Mouse (Mus musculus) forebrain, embryonic 14.5 days (tissue): Measurements from ENCODE around the gene Bahd1. TPM values are rescaled to one million over a fixed set of nuclear protein-coding genes. Genes with fewer than 3 reads are reported as not detected.

Experiments used
- ATAC-seq: fragments of 200-750 bp; cut with Nextera tagmentation; 2 replicates; pipeline ENCODE4 v1.8.0; 2017; ENCODE audit warnings: mild to moderate bottlenecking, moderate library complexity
- DNase-seq: peaks from one replicate; pipeline ENCODE4 v3.0.0-alpha.2; 2015; ENCODE audit warnings: low spot score
- H3K27ac ChIP-seq: fragments of 300-500 bp; sonication (generic); 2 replicates; pipeline ENCODE4 v1.5.1; 2014; ENCODE audit warnings: low read depth, mild to moderate bottlenecking, control low read depth, low read length, moderate library complexity
- H3K27me3 ChIP-seq: fragments of 300-500 bp; sonication (generic); replicated peaks from 2 replicates; pipeline ENCODE4 v1.6.1; 2014; ENCODE audit warnings: low read length, control low read depth, mixed read lengths; ENCODE audit not compliant: control insufficient read depth, insufficient read depth
- H3K36me3 ChIP-seq: fragments of 300-500 bp; sonication (generic); 2 replicates; pipeline ENCODE4 v1.6.1; 2014; ENCODE audit warnings: low read length, control low read depth; ENCODE audit not compliant: control insufficient read depth, insufficient read depth
- H3K4me1 ChIP-seq: fragments of 300-500 bp; sonication (generic); 2 replicates; pipeline ENCODE4 v1.6.1; 2014; ENCODE audit warnings: antibody characterized with exemption, low read length, control low read depth; ENCODE audit not compliant: control insufficient read depth, insufficient read depth
- H3K4me2 ChIP-seq: fragments of 300-500 bp; sonication (generic); 2 replicates; pipeline ENCODE4 v1.6.1; 2014; ENCODE audit warnings: mild to moderate bottlenecking, control low read depth, low read length
- H3K4me3 ChIP-seq: fragments of 300-500 bp; sonication (generic); 2 replicates; pipeline ENCODE4 v1.5.1; 2014; ENCODE audit warnings: low read depth, low read length, control low read depth
- H3K9ac ChIP-seq: fragments of 300-500 bp; sonication (generic); 2 replicates; pipeline ENCODE4 v1.6.1; 2014; ENCODE audit warnings: mild to moderate bottlenecking, low read length, control low read depth, moderate library complexity
- H3K9me3 ChIP-seq: fragments of 300-500 bp; sonication (generic); replicated peaks from 2 replicates; pipeline ENCODE4 v1.6.1; 2016; ENCODE audit warnings: low read length, control low read depth, mixed read lengths; ENCODE audit not compliant: control insufficient read depth
- WGBS: fragments of 180-500 bp; shearing (Covaris S2); extraction: QIAGEN DNeasy Blood & Tissue Kit; methylation state at CpG from one replicate; pipeline ENCODE4 v1.1.7; 2014; 5-methylcytosine and 5-hydroxymethylcytosine counted together
- polyA plus RNA-seq: library from polyadenylated mRNA; unstranded; fragments of >200 nt; fragmentation: Nextera tagmentation; extraction: Ambion mirVana; gene quantifications from 2 replicates; pipeline ENCODE4 v1.2.1, GENCODE M21; 2014

Bahd1 gene
- polyA plus RNA-seq, 1 experiment from 2014 or later: 2.0 TPM

- peaks cover 13% of the 10 kb centered on the region for H3K36me3 ChIP-seq
- peak; percentile 33 for DNase-seq
- peaks cover 23% of the 10 kb centered on the region for H3K4me1 ChIP-seq
- H3K9me3 ChIP-seq: no peaks in the 10 kb centered on the region
- peak; percentile 30; the same call in 1 of the 2 replicates for ATAC-seq
- H3K27ac ChIP-seq: 0 out of 2 replicates have a peak overlapping the region, but pooled peaks have one; percentile 7
- H3K4me2 ChIP-seq: peak overlapping the region; percentile 8; the same call in 1 of the 2 replicates
- no peak overlapping the region for H3K4me3 ChIP-seq
- 55% methylated on average over 11 of the region's 11 CpGs for WGBS
- H3K27me3 ChIP-seq: no peaks in the 10 kb centered on the region
- no peak overlapping the region for H3K9ac ChIP-seq
Observed at GRCm38 (mm10) chr2:118913551-118914276, 13.5 kb downstream of the Bahd1 start.

GRCm38 (mm10) chr2:118914685-118915084 is 14.5 kb downstream of the Bahd1 start:
- peak; percentile 51 for ATAC-seq
- Histone ChIP-seq H3K27ac (peak overlapping the region; percentile 44; the same call in 1 of the 2 replicates), H3K4me3 (no peak overlapping the region), H3K4me1 (peaks cover 23% of the 10 kb centered on the region), H3K9me3 (no peaks in the 10 kb centered on the region), H3K36me3 (peaks cover 19% of the 10 kb centered on the region), H3K9ac (no peak overlapping the region), H3K4me2 (no peak overlapping the region), H3K27me3 (no peaks in the 10 kb centered on the region)
- WGBS: 11% methylated on average over 8 of the region's 8 CpGs
- peak; percentile 69 for DNase-seq

GRCm38 (mm10) chr2:118916436-118916835 is 16.3 kb downstream of the Bahd1 start:
- WGBS: 88% methylated on average over 17 of the region's 17 CpGs
- ATAC-seq (no peak), DNase-seq (no peak)
- no peak overlapping the region for H3K9ac ChIP-seq
- H3K4me3 ChIP-seq: no peak overlapping the region
- no peaks in the 10 kb centered on the region for H3K27me3 ChIP-seq
- peaks cover 34% of the 10 kb centered on the region for H3K36me3 ChIP-seq
- peaks cover 23% of the 10 kb centered on the region for H3K4me1 ChIP-seq
- no peak overlapping the region for H3K27ac ChIP-seq
- H3K9me3 ChIP-seq: no peaks in the 10 kb centered on the region
- H3K4me2 ChIP-seq: no peak overlapping the region

GRCm38 (mm10) chr2:118918543-118918942 is 18.4 kb downstream of the Bahd1 start:
- peaks cover 16% of the 10 kb centered on the region for H3K4me1 ChIP-seq
- no peaks in the 10 kb centered on the region for H3K9me3 ChIP-seq
- no peak overlapping the region for H3K4me3 ChIP-seq
- no peaks in the 10 kb centered on the region for H3K27me3 ChIP-seq
- DNase-seq (no peak), ATAC-seq (no peak)
- WGBS: 48% methylated on average over 1 of the region's 1 CpGs
- H3K27ac ChIP-seq: no peak overlapping the region
- H3K36me3 ChIP-seq: peaks cover 54% of the 10 kb centered on the region
- no peak overlapping the region for H3K9ac ChIP-seq
- H3K4me2 ChIP-seq: no peak overlapping the region

GRCm38 (mm10) chr2:118920428-118920827 is 20.3 kb downstream of the Bahd1 start:
- H3K4me2 ChIP-seq: no peak overlapping the region
- 89% methylated on average over 3 of the region's 3 CpGs for WGBS
- H3K4me1 ChIP-seq: no peaks in the 10 kb centered on the region
- H3K36me3 ChIP-seq: peaks cover 54% of the 10 kb centered on the region
- no peak overlapping the region for H3K9ac ChIP-seq
- DNase-seq (no peak), ATAC-seq (no peak)
- H3K9me3 ChIP-seq: no peaks in the 10 kb centered on the region
- H3K4me3 ChIP-seq: no peak overlapping the region
- H3K27me3 ChIP-seq: no peaks in the 10 kb centered on the region
- no peak overlapping the region for H3K27ac ChIP-seq

GRCm38 (mm10) chr2:118925952-118926351 is 25.8 kb downstream of the Bahd1 start:
- Histone ChIP-seq H3K36me3 (peaks cover 23% of the 10 kb centered on the region), H3K9ac (peak overlapping the region; percentile 79), H3K4me2 (peak overlapping the region; percentile 97), H3K27ac (no peak overlapping the region), H3K4me1 (peaks cover 11% of the 10 kb centered on the region), H3K27me3 (no peaks in the 10 kb centered on the region), H3K4me3 (peak overlapping the region; percentile 67), H3K9me3 (no peaks in the 10 kb centered on the region)
- peak; percentile 49 for ATAC-seq
- DNase-seq: no peak
- under 1% methylated on average over 6 of the region's 6 CpGs for WGBS

- peak within 1 kb of the TSS; percentile 97 for H3K4me2 ChIP-seq
- H3K27me3 ChIP-seq: no peaks in the 10 kb centered on the region
- peak; percentile 74 for DNase-seq
- no peak within 1 kb of the TSS for H3K27ac ChIP-seq
- peak within 1 kb of the TSS; percentile 67 for H3K4me3 ChIP-seq
- H3K9ac ChIP-seq: peak within 1 kb of the TSS; percentile 79
- WGBS: 2% methylated on average over 43 of the region's 47 CpGs
- no peaks in the 10 kb centered on the region for H3K9me3 ChIP-seq
- ATAC-seq: peak; percentile 94
- peaks cover 11% of the 10 kb centered on the region for H3K4me1 ChIP-seq
- H3K36me3 ChIP-seq: peaks cover 19% of the 10 kb centered on the region
Observed at GRCm38 (mm10) chr2:118926361-118926997, 26.3 kb downstream of the Bahd1 start, which contains the start of gene Chst14. Chst14 (plus strand) TSS chr2:118926496.

GRCm38 (mm10) chr2:118926998-118927739 is 27.0 kb downstream of the Bahd1 start:
- H3K4me3 ChIP-seq: peak overlapping the region; percentile 67
- peaks cover 14% of the 10 kb centered on the region for H3K36me3 ChIP-seq
- H3K4me2 ChIP-seq: peak overlapping the region; percentile 97
- peaks cover 11% of the 10 kb centered on the region for H3K4me1 ChIP-seq
- WGBS: 37% methylated on average over 31 of the region's 31 CpGs
- H3K27ac ChIP-seq: no peak overlapping the region
- DNase-seq (no peak), ATAC-seq (no peak)
- no peaks in the 10 kb centered on the region for H3K9me3 ChIP-seq
- no peaks in the 10 kb centered on the region for H3K27me3 ChIP-seq
- peak overlapping the region; percentile 79 for H3K9ac ChIP-seq
